Mouse (Mus musculus) forelimb bud, embryonic 11.5 days (tissue): Measurements from ENCODE around the gene Atxn7l1.
A peak's percentile ranks its signal among the peaks of the same experiment; 100 is the strongest.
"Not testable (repeated sequence)": the region's sequence is repeated elsewhere in the genome, so short reads cannot be mapped to it uniquely, and the experiment has no call there.

Source experiments
- DNase-seq: peaks from one replicate; pipeline ENCODE4 v3.0.0-alpha.2; 2012; ENCODE audit warnings: low read depth, low spot score

The Atxn7l1 gene

GRCm38 (mm10) chr12:33153131-33153530 lies 5.6 kb downstream of the Atxn7l1 start:
- DNase-seq = no peak

GRCm38 (mm10) chr12:33153850-33154249 lies 6.4 kb downstream of the Atxn7l1 start:
- DNase-seq = no peak

GRCm38 (mm10) chr12:33154732-33155131 lies 7.2 kb downstream of the Atxn7l1 start:
- DNase-seq = no peak

GRCm38 (mm10) chr12:33156334-33157018 lies 9.0 kb downstream of the Atxn7l1 start:
- DNase-seq = no peak

GRCm38 (mm10) chr12:33158256-33158655 lies 10.8 kb downstream of the Atxn7l1 start:
- no peak for DNase-seq

GRCm38 (mm10) chr12:33160406-33160805 lies 12.9 kb downstream of the Atxn7l1 start:
- DNase-seq = no peak

- peak; percentile 47 for DNase-seq
Observed at GRCm38 (mm10) chr12:33162541-33162940, 15.0 kb downstream of the Atxn7l1 start.

GRCm38 (mm10) chr12:33164019-33164418 lies 16.5 kb downstream of the Atxn7l1 start:
- not testable (repeated sequence) for DNase-seq

- no peak for DNase-seq
Observed at GRCm38 (mm10) chr12:33166712-33167111, 19.2 kb downstream of the Atxn7l1 start.

- DNase-seq = no peak
Observed at GRCm38 (mm10) chr12:33167545-33167944, 20.1 kb downstream of the Atxn7l1 start.

GRCm38 (mm10) chr12:33168491-33168890 lies 21.0 kb downstream of the Atxn7l1 start:
- no peak for DNase-seq

GRCm38 (mm10) chr12:33169777-33170494 lies 22.4 kb downstream of the Atxn7l1 start:
- DNase-seq = no peak

GRCm38 (mm10) chr12:33170822-33171221 lies 23.3 kb downstream of the Atxn7l1 start:
- DNase-seq = no peak

GRCm38 (mm10) chr12:33172926-33173325 lies 25.4 kb downstream of the Atxn7l1 start:
- DNase-seq = no peak

- no peak for DNase-seq
Observed at GRCm38 (mm10) chr12:33173720-33174141, 26.2 kb downstream of the Atxn7l1 start.

GRCm38 (mm10) chr12:33174171-33174570 lies 26.7 kb downstream of the Atxn7l1 start:
- DNase-seq = no peak

- DNase-seq = no peak
Observed at GRCm38 (mm10) chr12:33174675-33175357, 27.3 kb downstream of the Atxn7l1 start.

- peak; percentile 35 for DNase-seq
Observed at GRCm38 (mm10) chr12:33175621-33176554, 28.4 kb downstream of the Atxn7l1 start.

- no peak for DNase-seq
Observed at GRCm38 (mm10) chr12:33176555-33176900, 29.0 kb downstream of the Atxn7l1 start.

GRCm38 (mm10) chr12:33180421-33180820 lies 32.9 kb downstream of the Atxn7l1 start:
- DNase-seq = no peak

- no peak for DNase-seq
Observed at GRCm38 (mm10) chr12:33181875-33182274, 34.4 kb downstream of the Atxn7l1 start.
